Mouse (Mus musculus): Measurements from ENCODE around the gene Plekha6. TPM values are rescaled to one million over a fixed set of nuclear protein-coding genes. Genes with fewer than 3 reads are reported as not detected.

Gene Plekha6
- polyA plus RNA-seq, 1 experiment = not detected

GRCm38 (mm10) chr1:133247189-133247588 is 83.2 kb downstream of the Plekha6 start:
- TF ChIP-seq POLR2A (IDR thresholded peaks at IDR 0.05; ENCODE audit: borderline replicate concordance, low read depth, low read length) (no peak), CTCF (IDR thresholded peaks at IDR 0.05; ENCODE audit: low read depth, low read length) (no peak)
- Histone ChIP-seq H3K4me3 (ENCODE audit: insufficient read depth, low read length) (no peak overlapping the region), H3K27ac (ENCODE audit: insufficient read depth, low read depth, low read length) (no peak overlapping the region), H3K4me1 (ENCODE audit: control insufficient read depth, insufficient read depth, low read length) (no peaks in the 10 kb centered on the region)

- Histone ChIP-seq H3K4me1 (ENCODE audit: control insufficient read depth, insufficient read depth, low read length) (no peaks in the 10 kb centered on the region), H3K4me3 (ENCODE audit: insufficient read depth, low read length) (no peak overlapping the region), H3K27ac (ENCODE audit: insufficient read depth, low read depth, low read length) (no peak overlapping the region)
- TF ChIP-seq POLR2A (IDR thresholded peaks at IDR 0.05; ENCODE audit: borderline replicate concordance, low read depth, low read length) (no peak), CTCF (IDR thresholded peaks at IDR 0.05; ENCODE audit: low read depth, low read length) (no peak)
Observed at GRCm38 (mm10) chr1:133250761-133251160, 86.8 kb downstream of the Plekha6 start.

GRCm38 (mm10) chr1:133251625-133252034 is 87.6 kb downstream of the Plekha6 start:
- TF ChIP-seq POLR2A (IDR thresholded peaks at IDR 0.05; ENCODE audit: borderline replicate concordance, low read depth, low read length) = no peak
- Histone ChIP-seq H3K27ac (ENCODE audit: insufficient read depth, low read depth, low read length) (no peak overlapping the region), H3K4me1 (ENCODE audit: control insufficient read depth, insufficient read depth, low read length) (no peaks in the 10 kb centered on the region), H3K4me3 (ENCODE audit: insufficient read depth, low read length) (no peak overlapping the region)

GRCm38 (mm10) chr1:133252251-133252650 is 88.2 kb downstream of the Plekha6 start:
- H3K4me1 ChIP-seq (ENCODE audit: control insufficient read depth, insufficient read depth, low read length) = no peaks in the 10 kb centered on the region
- TF ChIP-seq POLR2A (IDR thresholded peaks at IDR 0.05; ENCODE audit: borderline replicate concordance, low read depth, low read length) (no peak), CTCF (IDR thresholded peaks at IDR 0.05; ENCODE audit: low read depth, low read length) (no peak)

GRCm38 (mm10) chr1:133252801-133253531 is 89.0 kb downstream of the Plekha6 start:
- Histone ChIP-seq H3K4me1 (ENCODE audit: control insufficient read depth, insufficient read depth, low read length) (no peaks in the 10 kb centered on the region), H3K27ac (ENCODE audit: insufficient read depth, low read depth, low read length) (no peak overlapping the region), H3K4me3 (ENCODE audit: insufficient read depth, low read length) (no peak overlapping the region)
- no peak for TF ChIP-seq CTCF (IDR thresholded peaks at IDR 0.05; ENCODE audit: low read depth, low read length)

More at GRCm38 (mm10) chr1:133252251-133252650, 88.2 kb downstream of the Plekha6 start:
- Histone ChIP-seq H3K27ac (ENCODE audit: insufficient read depth, low read depth, low read length) (no peak overlapping the region), H3K4me3 (ENCODE audit: insufficient read depth, low read length) (no peak overlapping the region)

GRCm38 (mm10) chr1:133253532-133253866 is 89.5 kb downstream of the Plekha6 start:
- TF ChIP-seq CTCF (IDR thresholded peaks at IDR 0.05; ENCODE audit: low read depth, low read length) = no peak
- no peak for TF ChIP-seq POLR2A (IDR thresholded peaks at IDR 0.05; ENCODE audit: borderline replicate concordance, low read depth, low read length)

GRCm38 (mm10) chr1:133254226-133254625 is 90.2 kb downstream of the Plekha6 start:
- Histone ChIP-seq H3K4me3 (ENCODE audit: insufficient read depth, low read length) (no peak overlapping the region), H3K27ac (ENCODE audit: insufficient read depth, low read depth, low read length) (no peak overlapping the region), H3K4me1 (ENCODE audit: control insufficient read depth, insufficient read depth, low read length) (no peaks in the 10 kb centered on the region)
- TF ChIP-seq POLR2A (IDR thresholded peaks at IDR 0.05; ENCODE audit: borderline replicate concordance, low read depth, low read length) (no peak), CTCF (IDR thresholded peaks at IDR 0.05; ENCODE audit: low read depth, low read length) (no peak)

More at GRCm38 (mm10) chr1:133253532-133253866, 89.5 kb downstream of the Plekha6 start:
- Histone ChIP-seq H3K27ac (ENCODE audit: insufficient read depth, low read depth, low read length) (no peak overlapping the region), H3K4me3 (ENCODE audit: insufficient read depth, low read length) (no peak overlapping the region), H3K4me1 (ENCODE audit: control insufficient read depth, insufficient read depth, low read length) (no peaks in the 10 kb centered on the region)

- no peak for TF ChIP-seq POLR2A (IDR thresholded peaks at IDR 0.05; ENCODE audit: borderline replicate concordance, low read depth, low read length)
- TF ChIP-seq CTCF (IDR thresholded peaks at IDR 0.05; ENCODE audit: low read depth, low read length) = no peak
- H3K27ac ChIP-seq (ENCODE audit: insufficient read depth, low read depth, low read length) = no peak overlapping the region
- H3K4me1 ChIP-seq (ENCODE audit: control insufficient read depth, insufficient read depth, low read length) = no peaks in the 10 kb centered on the region
- no peak overlapping the region for H3K4me3 ChIP-seq (ENCODE audit: insufficient read depth, low read length)
Observed at GRCm38 (mm10) chr1:133254856-133255764, 91.1 kb downstream of the Plekha6 start.

- H3K4me3 ChIP-seq (ENCODE audit: insufficient read depth, low read length) = no peak overlapping the region
- H3K4me1 ChIP-seq (ENCODE audit: control insufficient read depth, insufficient read depth, low read length) = no peaks in the 10 kb centered on the region
- TF ChIP-seq POLR2A (IDR thresholded peaks at IDR 0.05; ENCODE audit: borderline replicate concordance, low read depth, low read length) (no peak), CTCF (IDR thresholded peaks at IDR 0.05; ENCODE audit: low read depth, low read length) (no peak)
- no peak overlapping the region for H3K27ac ChIP-seq (ENCODE audit: insufficient read depth, low read depth, low read length)
Observed at GRCm38 (mm10) chr1:133255776-133256175, 91.8 kb downstream of the Plekha6 start.

- TF ChIP-seq POLR2A (IDR thresholded peaks at IDR 0.05; ENCODE audit: borderline replicate concordance, low read depth, low read length) = no peak
- no peak for TF ChIP-seq CTCF (IDR thresholded peaks at IDR 0.05; ENCODE audit: low read depth, low read length)
- Histone ChIP-seq H3K4me1 (ENCODE audit: control insufficient read depth, insufficient read depth, low read length) (no peaks in the 10 kb centered on the region), H3K4me3 (ENCODE audit: insufficient read depth, low read length) (no peak overlapping the region), H3K27ac (ENCODE audit: insufficient read depth, low read depth, low read length) (no peak overlapping the region)
Observed at GRCm38 (mm10) chr1:133256347-133256746, 92.3 kb downstream of the Plekha6 start.
